Mouse (Mus musculus) lung, postnatal 36 days (tissue): ENCODE measurements around the gene Thbs2.
A peak's percentile ranks its signal among the peaks of the same experiment; 100 is the strongest.

ENCODE experiments used
- DNase-seq: peaks from one replicate; pipeline ENCODE4 v3.0.0; 2022; ENCODE audit warnings: mixed read lengths

Thbs2 gene

DNA sequence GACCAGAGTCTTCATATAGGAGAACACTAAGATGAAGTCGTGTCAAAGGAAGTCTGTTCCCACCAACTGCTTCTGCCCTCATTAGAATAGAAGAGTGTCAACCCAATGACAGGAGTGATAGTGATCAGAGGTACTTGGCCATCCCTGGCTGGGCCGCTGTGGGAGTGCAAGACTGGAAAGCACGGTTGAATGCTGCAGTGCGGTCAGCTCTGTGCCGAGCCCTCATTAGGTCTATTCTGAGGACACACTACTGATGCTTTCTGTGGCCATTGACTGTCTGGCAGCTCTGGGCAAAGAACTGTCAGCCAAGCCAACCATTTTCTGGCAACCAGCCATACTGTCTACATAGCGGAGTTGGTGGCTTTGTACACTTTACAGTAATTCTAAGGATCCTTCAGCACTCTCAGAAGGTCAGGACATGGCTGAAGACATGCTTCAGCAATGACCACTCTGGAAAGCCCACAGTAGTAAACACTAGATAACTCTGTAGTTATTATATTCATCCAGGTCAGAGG, 2.3 kb upstream of the Thbs2 start:
- DNase-seq: no peak

DNA sequence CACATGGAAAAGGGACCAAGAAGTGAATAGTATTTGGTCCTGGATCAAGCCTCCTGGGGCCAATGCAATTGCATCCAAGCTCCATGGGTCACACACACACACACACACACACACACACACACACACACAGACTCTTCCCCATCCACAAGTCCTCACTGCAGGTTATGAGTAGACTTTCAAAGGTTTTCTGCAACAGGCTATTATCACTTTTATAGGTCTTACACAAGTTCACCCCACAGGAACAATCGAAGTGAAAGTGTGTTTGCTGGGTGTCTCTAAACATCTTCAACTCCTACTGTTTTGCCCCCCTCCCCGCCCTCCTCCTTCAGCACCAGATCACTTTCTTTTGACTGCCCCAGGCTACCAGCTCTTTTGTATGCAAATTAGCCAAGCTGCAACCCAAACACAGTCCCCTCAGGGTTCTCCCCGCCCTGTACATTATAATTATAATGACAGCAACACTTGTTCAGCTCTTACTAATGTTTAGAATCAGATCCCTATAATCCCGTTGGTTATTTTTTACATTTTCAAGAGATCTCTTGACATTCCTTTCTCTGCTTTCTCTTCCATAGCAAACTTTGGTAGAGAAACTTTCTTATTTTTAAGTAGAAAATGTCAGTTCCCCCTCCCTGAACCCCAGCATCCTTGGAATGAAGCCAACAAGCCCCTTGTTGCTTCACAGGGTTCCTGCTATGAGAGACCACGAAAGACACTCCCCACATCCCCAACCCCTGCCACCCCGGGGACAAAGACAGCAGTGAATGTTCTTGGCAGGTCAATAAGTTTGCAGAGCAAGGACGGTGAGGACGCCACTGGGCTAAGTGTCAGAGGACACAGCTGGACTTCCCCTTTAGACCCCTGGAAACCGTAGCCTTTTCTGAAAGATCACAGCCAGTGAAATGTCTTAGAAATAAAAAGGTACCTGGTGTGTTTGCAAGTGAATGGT, 714 bp downstream of the Thbs2 start:
- no peak for DNase-seq

DNA sequence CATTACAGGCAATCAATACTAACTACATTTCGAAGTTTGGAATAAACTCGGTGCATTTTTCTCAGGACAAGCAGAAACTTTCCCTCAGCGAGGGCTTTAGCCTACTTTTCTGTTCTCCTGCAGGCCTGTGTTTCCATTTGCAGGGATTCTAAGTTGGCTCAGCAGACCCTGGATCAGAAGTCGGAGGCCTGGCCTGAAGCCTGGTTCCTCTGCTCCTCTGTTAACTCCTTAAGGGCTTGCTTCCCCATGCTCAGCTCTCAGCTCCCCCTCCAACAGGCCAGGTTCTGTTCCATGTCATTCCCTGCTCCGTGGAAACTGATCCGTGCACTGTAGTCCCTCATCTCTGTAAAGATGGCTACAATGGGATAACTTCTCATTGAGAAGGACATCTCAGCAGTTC, 2.1 kb downstream of the Thbs2 start:
- DNase-seq: no peak

DNA sequence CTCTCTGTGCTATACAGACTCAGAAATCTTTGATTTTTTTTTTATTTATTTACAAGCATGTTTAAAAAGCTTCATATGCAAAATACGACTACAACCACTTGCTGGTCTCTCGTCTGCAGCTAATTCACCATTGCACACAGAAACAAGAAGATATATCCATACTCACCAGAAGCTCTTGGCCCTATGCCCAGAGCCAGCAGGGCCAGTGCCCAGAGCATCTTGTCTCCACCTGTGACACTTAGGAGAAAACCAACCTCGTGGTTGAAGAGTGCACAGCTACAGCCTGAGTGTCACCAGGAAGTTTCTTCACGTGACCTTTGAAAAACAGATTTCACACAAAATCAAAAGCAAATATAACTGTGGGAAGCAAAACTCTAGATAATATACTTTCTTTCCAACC, 2.8 kb downstream of the Thbs2 start:
- DNase-seq: no peak

DNA sequence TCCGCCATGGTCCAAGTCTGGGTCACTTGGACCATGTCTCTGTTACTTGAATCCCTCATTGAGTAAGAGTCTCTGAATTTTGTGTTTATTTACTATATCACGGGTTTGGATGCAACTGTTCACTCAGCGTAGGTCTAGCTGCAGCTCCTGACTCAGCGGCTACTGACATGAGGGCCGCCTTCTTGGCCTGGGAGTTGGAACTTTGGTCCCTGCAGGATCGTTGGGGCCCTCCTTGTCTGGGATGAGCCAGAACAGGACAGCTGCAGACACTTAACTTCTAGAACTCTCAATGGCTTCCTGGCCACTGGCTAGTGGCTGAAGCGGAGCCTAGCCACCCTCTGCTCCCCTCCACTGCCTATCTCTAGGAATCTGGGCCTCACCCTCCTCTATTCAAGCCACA, 11.2 kb downstream of the Thbs2 start:
- no peak for DNase-seq

DNA sequence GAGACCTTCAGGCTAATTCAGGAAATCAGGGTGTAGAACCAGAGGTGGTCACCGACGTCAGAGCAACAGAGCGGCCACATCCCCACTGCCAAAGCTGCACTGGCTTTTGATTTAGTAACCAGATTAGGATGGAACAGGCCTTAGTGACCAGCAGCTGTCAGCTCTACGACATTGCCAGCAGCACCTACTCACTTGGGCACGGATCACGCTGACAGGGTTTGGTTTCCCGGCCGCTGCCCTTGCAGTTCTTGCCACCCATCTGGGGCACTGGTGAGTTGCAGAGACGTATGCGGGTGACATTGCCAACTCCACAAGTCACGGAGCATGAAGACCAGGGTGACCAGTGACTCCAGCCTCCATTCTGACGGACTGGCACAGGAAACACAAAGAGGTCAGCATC, 13.0 kb downstream of the Thbs2 start:
- no peak for DNase-seq

DNA sequence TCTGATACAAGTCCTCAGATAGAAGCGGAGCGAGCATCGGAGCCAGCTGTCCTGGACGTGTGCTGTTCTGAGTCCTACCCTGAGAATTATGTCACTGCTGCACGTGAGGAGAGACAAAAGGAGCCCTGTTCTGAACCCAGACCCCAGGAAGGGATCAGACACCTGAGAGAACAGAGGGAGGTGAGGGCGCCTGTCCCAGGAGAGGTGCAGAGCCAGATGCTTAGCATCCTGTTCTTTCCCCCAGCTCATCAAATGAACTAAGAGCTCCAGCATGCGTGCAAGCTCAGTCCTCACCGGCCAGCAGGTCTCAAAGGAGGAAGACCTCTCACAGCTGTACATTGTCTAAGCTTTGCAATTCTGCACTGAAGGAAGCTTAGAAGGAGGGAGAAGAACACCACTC, 16.8 kb downstream of the Thbs2 start:
- DNase-seq: no peak

DNA sequence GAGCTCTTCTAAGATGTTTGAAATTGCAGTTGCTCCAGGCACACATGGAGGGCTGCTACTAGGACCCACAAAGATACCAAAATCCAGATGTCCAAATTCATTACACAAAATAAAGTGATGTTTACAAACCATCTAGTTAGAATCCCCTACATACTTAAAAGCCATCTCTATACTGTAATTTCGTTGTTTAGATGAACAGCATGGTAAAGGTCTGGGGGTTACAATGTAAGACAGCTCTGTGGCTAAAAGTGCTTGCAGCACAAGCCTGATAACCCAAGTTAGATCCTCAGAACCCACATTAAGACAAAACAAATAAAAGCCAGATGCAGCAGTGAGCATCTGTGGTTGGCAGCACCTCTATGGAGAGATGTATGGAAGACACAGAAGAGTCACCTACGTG, 18.5 kb downstream of the Thbs2 start:
- no peak for DNase-seq

DNA sequence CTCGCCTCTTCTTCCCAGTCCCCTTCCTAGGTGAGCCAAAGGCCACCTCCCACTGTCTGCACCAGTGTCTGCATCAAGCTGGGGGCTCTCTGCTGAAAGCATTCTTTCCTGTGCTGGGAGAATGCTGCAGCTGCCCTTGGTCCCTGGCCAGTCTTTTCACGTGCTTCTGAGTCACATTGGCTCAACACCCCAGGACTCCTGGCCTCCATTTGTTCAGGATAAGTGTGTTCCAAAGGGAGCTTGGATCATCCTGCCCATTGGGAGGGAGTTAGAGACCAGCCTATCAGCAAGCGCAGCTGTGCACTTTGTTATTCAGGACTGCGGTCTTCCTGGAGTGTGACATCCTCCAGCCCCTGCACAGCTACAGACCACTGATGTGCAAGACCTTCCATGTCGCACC, 21.6 kb downstream of the Thbs2 start:
- DNase-seq: peak; percentile 60

DNA sequence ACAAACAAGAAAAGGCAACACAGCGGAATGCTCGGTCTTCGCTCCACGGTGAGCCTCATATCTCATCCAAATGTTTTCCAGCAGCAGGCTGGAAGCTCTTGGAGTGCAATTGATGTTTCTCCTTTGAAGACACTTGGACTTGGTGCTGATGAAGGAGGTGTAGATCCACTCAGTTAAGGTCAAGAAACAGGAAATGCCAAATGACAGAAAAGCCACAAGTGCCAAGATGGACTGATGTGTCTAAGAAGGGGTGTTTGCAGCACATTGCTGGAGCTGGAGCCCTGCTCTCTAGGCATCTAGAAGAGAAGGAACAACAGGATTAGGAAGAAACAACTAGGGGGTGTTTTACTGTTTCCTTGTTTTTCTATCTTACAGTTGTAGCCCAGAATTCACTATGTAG, 26.8 kb downstream of the Thbs2 start:
- no peak for DNase-seq

DNA sequence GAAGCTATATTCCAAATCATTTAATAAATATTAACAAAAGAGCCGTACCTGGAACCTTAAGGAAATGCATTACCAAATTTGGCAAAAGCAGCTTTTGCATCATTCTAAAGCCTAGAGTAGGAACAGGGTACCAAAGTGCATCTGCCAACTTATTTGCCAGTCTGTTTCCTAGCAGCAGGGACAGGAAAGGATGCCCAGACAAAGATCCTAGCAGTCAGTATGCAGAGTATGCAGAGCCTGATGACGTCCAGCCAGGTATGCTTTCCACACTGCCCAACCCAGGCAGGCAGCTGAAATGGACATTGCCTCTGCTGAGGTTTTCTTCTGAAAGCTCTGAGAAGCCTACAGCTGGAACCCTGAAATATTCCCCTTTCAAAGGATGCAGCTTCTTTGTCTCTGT, 27.6 kb downstream of the Thbs2 start:
- no peak for DNase-seq

DNA sequence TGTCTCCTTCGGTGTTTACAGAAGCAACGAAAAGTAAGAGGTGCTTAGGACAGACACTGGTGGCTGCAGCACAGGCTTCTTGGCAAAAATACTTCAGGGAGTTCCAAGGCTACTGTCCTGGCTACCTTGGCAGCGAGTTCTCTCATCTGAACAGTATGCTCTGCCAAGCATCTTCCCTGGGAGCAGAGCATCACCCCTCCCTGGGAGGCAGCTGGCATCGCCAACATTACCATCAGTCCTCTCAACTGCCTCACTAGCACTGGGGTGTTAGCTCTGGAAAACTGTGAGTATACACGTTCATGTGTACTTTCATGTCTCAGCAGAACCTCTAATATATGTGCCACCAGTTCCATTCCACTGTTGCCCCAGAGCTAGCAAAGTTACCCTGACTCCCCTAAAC, 30.7 kb downstream of the Thbs2 start:
- DNase-seq: no peak

DNA sequence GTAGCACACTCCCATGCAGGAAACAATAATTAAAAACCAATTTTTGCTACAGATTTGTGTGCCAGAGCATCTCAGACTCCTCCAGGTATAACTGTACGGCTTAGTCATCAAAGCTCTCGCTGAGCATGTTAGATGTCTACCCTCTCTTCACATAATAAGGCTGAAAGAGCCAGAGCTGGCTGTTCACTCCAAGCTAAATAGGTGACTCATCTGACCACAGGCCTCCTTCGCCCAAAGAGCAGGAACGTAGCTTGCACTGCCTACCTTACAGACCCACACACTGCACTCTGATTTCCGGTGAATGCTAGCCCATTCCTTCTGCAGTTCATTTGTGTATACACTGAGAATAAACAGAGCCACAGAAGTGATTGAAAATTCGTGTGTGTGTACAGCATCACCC, 31.6 kb downstream of the Thbs2 start:
- no peak for DNase-seq

DNA sequence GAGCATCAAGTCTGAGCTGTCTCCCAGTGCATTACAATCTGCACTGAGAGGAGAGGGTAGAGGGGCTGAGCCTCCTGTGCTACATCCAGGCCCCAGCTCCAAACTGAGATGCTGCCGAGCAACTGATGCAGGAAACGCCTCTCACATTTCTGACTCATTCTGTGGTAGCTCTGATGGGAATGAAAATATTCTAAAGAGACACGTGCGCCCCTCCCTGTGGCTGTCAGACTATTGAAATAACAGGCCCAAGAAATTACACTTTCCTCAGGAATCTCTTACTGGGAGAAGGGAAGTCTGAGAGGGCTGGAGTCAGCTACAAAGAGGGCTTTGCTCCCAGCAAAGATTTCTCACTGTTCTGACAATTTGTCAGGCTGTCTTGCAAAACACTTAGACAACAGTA, 34.3 kb downstream of the Thbs2 start:
- no peak for DNase-seq

DNA sequence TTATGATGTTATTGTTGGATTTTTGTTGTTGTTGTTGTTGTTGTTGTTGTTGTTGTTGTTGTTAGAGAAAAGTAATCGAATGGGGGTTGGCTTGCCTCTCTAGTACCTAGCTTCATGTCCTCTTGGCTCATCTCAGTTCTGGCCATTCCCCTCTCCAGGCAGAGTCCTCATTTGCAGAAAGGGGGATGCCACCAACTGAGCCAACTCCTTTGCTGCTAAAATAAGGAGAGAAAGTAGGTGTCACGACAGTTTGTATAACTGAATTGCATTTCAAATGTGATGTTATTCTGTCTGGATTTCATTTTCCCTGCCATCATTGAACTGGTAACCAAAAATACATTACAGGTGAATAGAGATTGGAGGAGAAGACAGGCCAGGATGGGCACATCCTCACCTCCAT, 35.9 kb downstream of the Thbs2 start:
- DNase-seq: no peak

DNA sequence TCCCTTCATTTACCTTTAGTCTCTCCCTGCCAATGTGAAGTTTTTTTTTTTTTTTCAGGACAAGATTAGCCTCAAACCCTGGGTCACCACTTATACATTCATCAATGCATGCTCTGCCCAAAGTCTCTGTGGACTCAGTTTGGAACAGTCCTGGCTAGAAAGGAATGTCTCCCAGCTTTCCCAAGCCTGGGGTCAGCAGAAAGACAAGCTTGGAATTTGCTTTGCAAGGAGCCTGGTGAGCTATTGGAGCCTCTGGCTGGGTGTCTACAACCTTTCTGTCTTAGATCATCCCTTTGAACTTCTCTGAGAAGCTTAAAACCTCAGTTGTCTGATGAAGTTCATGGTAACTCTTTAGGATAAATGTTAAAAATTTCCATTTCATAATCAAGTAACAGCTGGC, 36.9 kb downstream of the Thbs2 start:
- no peak for DNase-seq

DNA sequence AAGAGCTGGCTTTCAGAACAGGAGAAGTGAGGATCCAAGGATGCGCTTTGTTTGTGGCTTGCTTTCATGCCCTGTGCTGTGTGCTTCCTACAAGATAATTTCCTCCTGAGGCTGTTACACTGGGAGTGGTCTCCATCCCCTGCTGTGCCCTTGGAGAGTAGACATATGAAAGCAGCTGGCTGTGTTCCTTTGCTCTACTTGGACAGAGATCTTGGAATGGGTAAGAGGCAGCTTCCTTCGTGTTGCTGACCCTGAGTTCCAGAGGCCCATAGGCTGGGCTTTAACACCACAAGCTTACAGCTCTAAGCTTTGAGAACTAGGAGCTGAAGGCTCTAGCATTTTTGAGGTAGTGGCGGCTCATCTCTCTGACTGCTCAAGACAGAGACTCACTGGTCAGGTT, 39.1 kb downstream of the Thbs2 start:
- DNase-seq: no peak

DNA sequence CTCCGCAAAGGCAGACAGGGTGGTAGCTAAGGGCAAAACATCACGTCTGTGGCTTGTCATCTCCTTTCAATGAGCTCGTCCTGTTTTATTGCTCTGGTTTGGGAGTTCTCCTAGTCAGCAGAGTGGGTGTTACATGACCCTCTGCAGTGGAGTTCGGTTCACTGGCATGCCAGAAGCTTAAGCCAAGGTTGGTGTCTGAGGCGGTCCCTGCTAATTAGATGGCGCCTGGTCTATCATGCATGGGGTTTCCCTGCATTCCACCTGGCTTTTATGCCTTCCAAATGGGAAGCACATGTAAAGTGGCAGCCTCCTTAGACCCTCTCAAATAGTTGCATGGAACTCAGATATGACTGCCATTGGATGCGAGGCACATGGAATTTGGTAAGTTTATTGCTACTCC, 42.0 kb downstream of the Thbs2 start:
- no peak for DNase-seq

DNA sequence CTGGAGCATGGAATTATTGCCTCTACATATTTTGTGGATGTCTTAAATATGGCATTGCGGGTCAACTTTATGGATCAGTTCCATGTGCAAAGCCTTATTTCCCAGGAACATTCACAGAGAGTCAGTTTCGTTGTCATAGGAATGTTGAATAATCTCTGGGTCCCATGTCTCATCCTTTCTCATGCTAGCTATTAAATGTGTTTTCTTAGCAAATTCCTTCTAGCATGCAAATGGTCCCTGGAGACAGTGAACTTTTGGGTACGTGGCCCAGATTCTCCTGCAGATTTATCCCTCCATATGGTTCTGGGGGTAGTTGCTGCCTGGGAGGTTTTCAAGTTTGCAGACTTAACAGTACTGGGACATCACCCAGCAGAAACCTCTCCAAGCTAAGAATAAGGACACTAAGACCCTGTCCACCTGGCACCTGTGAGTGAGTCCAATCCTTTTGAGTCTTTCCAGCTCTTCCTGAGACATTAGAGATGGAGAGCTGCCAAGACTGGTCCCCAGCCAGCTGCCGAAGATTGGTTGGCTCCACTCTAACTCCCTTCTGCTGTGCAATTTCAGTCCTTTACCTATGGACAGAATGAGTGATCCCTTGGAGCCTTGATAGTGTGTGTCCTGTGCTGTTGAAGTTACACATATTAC, 45.9 kb downstream of the Thbs2 start:
- no peak for DNase-seq

DNA sequence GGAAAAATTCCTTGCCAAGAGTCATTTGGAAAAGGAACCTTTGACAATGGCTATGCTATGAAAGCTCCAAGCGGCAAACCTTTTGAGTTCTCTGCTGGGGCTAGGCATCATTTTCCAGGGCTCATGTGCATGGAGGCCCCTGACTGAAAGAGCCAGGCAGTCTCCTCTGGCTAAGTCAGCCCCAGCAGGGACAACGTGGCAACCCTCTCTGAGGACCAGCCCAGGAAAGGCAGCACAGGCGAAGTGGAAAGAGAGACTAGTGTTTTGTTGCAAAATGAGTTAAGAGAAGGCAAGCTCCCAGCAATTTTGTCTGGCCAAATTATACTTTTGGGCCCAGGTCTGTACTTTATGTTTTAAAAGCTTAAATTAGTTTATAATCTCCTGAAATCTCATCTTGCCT, 50.0 kb downstream of the Thbs2 start:
- DNase-seq: no peak

DNA sequence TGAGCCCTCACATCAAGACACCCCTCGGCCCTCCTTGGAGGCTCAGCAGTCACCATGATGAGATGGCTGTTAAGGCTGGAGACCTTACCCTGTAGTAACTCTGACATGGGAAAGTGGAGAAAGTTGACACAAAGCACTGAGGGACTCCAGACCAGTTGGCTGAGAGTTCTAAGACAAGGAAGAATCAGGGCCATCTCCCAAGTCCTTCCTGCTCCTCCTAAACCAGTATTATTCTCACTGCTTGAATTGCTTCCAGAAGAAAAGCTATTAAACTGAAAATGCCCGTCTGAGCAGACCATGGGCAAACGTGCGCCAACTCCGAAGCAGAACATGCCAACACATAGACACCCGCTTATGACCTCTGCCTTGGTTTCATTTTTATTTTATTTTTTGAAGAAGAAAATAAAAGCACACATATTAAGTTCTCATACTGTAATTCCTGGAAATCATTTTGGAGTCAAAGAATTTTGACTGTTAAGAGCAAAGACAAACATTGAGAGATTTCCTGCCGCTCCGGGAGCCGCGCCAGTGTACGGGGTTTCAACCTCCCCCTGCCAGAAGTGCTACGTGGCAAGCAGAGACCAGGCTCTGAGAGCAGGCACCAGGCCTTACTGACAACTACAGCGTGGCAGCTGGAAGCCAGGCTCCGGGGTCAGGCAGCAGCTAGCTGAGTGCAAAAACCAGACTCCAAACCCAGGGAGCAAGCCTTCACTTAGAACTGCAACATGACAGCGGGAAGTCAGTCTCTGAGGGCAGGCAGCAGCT, 53.5 kb downstream of the Thbs2 start:
- peak; percentile 79 for DNase-seq

DNA sequence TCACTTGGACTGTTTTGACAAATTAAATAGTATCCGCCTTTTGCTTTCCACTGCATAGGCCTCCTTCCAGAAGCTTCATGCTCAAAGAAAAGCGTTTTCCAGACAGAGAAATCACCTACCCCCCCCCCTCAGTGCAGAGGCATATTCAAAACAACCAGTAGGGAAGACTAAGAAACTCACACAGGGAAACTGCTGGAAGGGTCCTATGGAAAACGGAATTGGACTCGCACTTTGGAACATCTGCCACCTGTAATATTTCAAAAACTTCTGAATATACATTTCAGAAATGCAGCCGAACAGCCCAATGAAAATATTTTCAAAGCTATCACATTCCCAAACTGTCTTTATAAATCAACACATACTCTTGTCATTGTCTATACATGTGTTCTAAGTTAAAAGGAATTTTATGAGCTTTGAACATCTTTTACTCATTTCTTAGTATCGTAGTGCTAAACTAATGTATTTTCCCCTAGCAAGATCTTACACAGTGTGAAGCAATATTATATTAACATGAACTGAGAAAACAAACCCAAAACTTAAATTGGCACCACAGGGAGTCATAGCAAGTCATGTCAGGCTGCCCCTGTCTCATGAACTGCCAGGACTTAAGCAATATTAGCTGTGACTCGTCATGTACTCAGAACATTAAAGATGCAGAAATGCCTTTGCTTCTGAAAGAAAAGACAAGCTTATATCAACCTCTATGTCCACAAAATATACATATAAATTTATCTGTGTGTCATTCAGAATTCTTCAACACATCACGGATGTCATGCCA, 58.3 kb downstream of the Thbs2 start:
- DNase-seq: no peak

DNA sequence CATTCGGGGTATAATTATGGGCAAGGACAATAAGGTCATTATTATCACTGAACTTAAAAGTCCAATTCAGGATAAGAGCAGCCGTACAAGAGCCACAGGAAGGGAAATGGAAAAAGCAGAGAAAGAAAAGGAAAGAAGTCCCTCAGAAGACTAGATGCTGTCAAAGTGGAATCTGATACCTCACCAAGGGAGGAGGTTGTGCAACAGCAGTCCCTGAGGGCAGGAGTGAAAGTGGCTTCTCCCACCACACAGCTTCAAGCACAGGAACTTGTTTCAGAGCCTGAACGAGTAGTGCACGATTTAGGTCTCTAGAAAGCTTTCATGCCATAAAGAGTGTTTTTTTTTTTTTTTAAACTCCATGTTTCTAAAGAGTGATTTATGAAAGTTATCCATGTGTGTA, 65.1 kb downstream of the Thbs2 start:
- DNase-seq: no peak
